Mouse (Mus musculus): ENCODE measurements around the gene Tnfrsf21. TPM values are rescaled to one million over a fixed set of nuclear protein-coding genes. Genes with fewer than 3 reads are reported as not detected.

Gene Tnfrsf21
- polyA plus RNA-seq, 2 experiments: 17.0 to 21.2 TPM

DNA sequence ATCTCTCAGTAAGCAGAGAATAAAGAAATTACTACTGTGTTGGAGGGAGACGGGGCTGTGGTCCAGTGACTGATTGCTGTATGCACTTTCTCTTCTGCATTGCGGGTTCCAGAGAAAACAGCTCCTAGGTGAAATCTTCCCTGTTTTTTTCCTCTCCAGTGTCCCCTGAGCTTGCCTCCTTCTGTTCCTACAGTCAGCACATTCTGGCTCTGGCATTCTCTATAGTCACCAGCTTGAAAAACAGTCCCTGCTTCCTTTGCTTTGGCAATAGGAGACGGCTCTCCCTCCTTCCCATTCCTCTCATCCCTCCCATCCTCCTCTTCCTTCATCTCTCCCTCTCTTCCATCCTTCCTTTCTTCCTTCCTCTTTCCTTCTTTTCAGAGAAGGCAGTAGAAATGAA, 13.9 kb downstream of the Tnfrsf21 start:
- WGBS (ENCODE audit: insufficient replicate concordance): 82% methylated on average over 3 of the region's 3 CpGs
- no peak overlapping the region for H3K4me2 ChIP-seq (ENCODE audit: low read depth)
- peaks cover 47 to 52% of the 10 kb centered on the region in 2 experiments for H3K4me1 ChIP-seq (replicated peaks; ENCODE audit: control insufficient read depth in 2 of 2, insufficient read depth in 2 of 2, low read length in 1 of 2)
- no peak for TF ChIP-seq EP300 (IDR thresholded peaks at IDR 0.05; ENCODE audit: low read depth)
- TF ChIP-seq CTCF (IDR thresholded peaks at IDR 0.05; ENCODE audit: low read depth): no peak
- H3K36me3 ChIP-seq (replicated peaks; ENCODE audit: control insufficient read depth, insufficient read depth, low read depth): peaks cover 2% of the 10 kb centered on the region
- H3K27ac ChIP-seq: peak overlapping the region; percentile 48
- H3K4me3 ChIP-seq (ENCODE audit: insufficient read depth in 1 of 2, low read depth in 2 of 2, low read length in 2 of 2): no peak overlapping the region
- ATAC-seq (ENCODE audit: insufficient read depth) (no peak), DNase-seq (ENCODE audit: low read depth in 3 of 3, low spot score in 3 of 3) (no peak)
- no peak overlapping the region; the same call in 1 of the 2 replicates for H3K9ac ChIP-seq (replicated peaks)
- no peaks in the 10 kb centered on the region for H3K27me3 ChIP-seq (ENCODE audit: control insufficient read depth, insufficient read depth, low read length)
- H3K9me3 ChIP-seq (ENCODE audit: control insufficient read depth, low read length): no peaks in the 10 kb centered on the region

DNA sequence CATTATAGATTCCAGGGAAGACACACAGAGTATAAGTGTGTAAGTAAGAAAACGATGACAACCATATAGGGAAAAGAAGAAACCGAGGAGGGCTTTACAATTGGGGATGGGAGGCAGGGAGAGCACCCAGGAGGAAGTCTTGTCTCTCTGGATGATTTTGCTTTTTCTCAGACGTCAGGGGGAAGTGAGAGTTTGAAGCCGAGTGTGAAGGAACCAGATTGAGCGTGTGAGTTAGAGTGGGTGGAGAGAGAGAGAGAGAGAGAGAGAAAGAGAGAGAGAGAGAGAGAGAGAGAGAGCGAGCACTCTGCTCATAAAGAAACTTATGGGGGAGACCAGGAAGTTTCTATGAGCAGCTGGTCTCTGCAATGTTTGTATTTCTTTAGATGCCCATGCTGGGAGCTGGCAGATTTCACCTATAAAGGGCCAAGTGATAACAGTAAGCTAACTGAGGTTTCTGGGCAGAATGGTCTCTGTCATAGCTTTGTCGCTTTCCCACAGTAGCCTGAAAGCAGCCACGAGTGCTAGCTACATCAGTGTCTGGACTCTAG, 16.2 kb downstream of the Tnfrsf21 start:
- Histone ChIP-seq H3K9me3 (ENCODE audit: control insufficient read depth, low read length) (no peaks in the 10 kb centered on the region), H3K27me3 (ENCODE audit: control insufficient read depth, insufficient read depth, low read length) (no peaks in the 10 kb centered on the region), H3K9ac (replicated peaks) (no peak overlapping the region), H3K4me3 (ENCODE audit: insufficient read depth in 1 of 2, low read depth in 2 of 2, low read length in 2 of 2) (no peak overlapping the region), H3K27ac (peak overlapping the region; percentile 19), H3K36me3 (replicated peaks; ENCODE audit: control insufficient read depth, insufficient read depth, low read depth) (peaks cover 3% of the 10 kb centered on the region), H3K4me1 (replicated peaks; ENCODE audit: control insufficient read depth in 2 of 2, insufficient read depth in 2 of 2, low read length in 1 of 2) (peaks cover 43 to 51% of the 10 kb centered on the region in 2 experiments), H3K4me2 (ENCODE audit: low read depth) (no peak overlapping the region)
- DNase-seq (ENCODE audit: low read depth in 3 of 3, low spot score in 3 of 3) (no peak), ATAC-seq (ENCODE audit: insufficient read depth) (no peak)
- 57% methylated on average over 8 of the region's 8 CpGs for WGBS (ENCODE audit: insufficient replicate concordance)
- TF ChIP-seq CTCF (IDR thresholded peaks at IDR 0.05; ENCODE audit: low read depth) (no peak), EP300 (IDR thresholded peaks at IDR 0.05; ENCODE audit: low read depth) (no peak)

DNA sequence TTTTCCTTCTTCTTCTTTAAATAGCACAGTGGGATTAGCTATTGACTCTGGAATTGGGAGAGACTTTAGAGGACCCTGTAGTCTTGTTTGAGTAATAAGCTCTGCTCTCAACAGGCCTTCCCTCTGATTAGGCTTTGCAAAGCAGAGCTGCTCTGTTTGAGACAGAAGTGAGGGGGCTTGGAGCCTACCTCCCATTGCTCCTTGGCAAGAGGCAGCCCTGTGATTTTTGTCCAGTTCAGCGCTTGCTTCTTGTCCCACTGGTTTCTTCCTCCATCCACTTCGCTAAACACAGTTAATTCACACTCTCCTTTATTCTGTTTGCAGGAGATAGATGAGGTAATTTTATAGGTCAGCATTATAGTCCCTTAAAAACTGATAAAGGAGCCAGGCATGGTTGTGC, 19.0 kb downstream of the Tnfrsf21 start:
- Histone ChIP-seq H3K4me3 (ENCODE audit: insufficient read depth in 1 of 2, low read depth in 2 of 2, low read length in 2 of 2) (no peak overlapping the region), H3K27ac (peak overlapping the region; percentile 76), H3K4me1 (replicated peaks; ENCODE audit: control insufficient read depth in 2 of 2, insufficient read depth in 2 of 2, low read length in 1 of 2) (peaks cover 22 to 37% of the 10 kb centered on the region in 2 experiments), H3K9me3 (ENCODE audit: control insufficient read depth, low read length) (no peaks in the 10 kb centered on the region), H3K9ac (replicated peaks) (peak overlapping the region; percentile 18; the same call in 1 of the 2 replicates), H3K36me3 (replicated peaks; ENCODE audit: control insufficient read depth, insufficient read depth, low read depth) (peaks cover 30% of the 10 kb centered on the region), H3K27me3 (ENCODE audit: control insufficient read depth, insufficient read depth, low read length) (no peaks in the 10 kb centered on the region), H3K4me2 (ENCODE audit: low read depth) (no peak overlapping the region; the same call in 1 of the 2 replicates)
- DNase-seq (ENCODE audit: low read depth in 3 of 3, low spot score in 3 of 3): no peak
- TF ChIP-seq CTCF (IDR thresholded peaks at IDR 0.05; ENCODE audit: low read depth): no peak
- no peak for TF ChIP-seq EP300 (IDR thresholded peaks at IDR 0.05; ENCODE audit: low read depth)
- ATAC-seq (ENCODE audit: insufficient read depth): no peak
- WGBS (ENCODE audit: insufficient replicate concordance): 72% methylated on average over 2 of the region's 2 CpGs

DNA sequence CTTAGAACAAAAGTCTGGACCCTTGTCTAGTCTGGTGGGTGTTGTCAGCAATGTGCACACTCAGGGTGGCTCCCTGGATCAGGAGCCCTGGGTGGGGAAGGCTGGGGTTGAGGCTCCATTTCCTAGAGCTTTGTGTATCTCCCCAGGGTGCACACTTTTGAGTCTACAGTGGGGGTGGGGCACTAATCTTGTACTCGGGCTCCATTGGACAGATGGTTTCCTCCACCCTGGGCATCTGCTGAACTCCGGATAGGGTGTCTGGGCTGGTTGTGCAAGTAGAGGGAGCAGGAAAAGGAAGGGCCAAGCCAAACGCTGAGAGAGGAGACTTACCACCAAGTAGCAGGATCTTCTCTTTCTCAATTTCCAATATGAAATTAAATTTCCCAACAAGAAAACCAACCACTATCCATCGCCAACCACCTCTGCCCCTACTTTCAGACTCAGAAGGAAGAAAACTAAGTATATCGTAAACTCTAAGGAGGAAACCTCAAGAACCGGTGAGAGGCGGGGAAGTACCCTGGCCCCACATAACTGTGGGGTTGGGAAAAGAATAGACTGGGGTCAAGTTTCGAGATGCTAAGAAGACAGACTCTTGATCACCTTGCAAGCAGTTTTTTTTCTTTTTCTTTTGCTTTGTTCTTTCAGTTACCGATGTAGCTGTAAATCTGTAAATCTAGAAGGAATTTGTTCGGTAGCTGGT, 19.9 kb downstream of the Tnfrsf21 start:
- Histone ChIP-seq H3K27ac (peak overlapping the region; percentile 76), H3K9me3 (ENCODE audit: control insufficient read depth, low read length) (no peaks in the 10 kb centered on the region), H3K4me3 (ENCODE audit: insufficient read depth in 1 of 2, low read depth in 2 of 2, low read length in 2 of 2) (peak overlapping the region in 1 of 2 experiments; percentile 15; a peak in 1 of 4 replicates), H3K9ac (replicated peaks) (peak overlapping the region; percentile 54), H3K36me3 (replicated peaks; ENCODE audit: control insufficient read depth, insufficient read depth, low read depth) (peaks cover 34% of the 10 kb centered on the region), H3K27me3 (ENCODE audit: control insufficient read depth, insufficient read depth, low read length) (no peaks in the 10 kb centered on the region), H3K4me1 (replicated peaks; ENCODE audit: control insufficient read depth in 2 of 2, insufficient read depth in 2 of 2, low read length in 1 of 2) (peaks cover 22 to 37% of the 10 kb centered on the region in 2 experiments), H3K4me2 (ENCODE audit: low read depth) (peak overlapping the region; percentile 61)
- ATAC-seq (ENCODE audit: insufficient read depth) (peak; percentile 95), DNase-seq (ENCODE audit: low read depth in 3 of 3, low spot score in 3 of 3) (peak; percentile 65 to 77 (median 67))
- TF ChIP-seq CTCF (IDR thresholded peaks at IDR 0.05; ENCODE audit: low read depth): no peak
- peak; percentile 30; the same call in 1 of the 2 replicates for TF ChIP-seq EP300 (IDR thresholded peaks at IDR 0.05; ENCODE audit: low read depth)
- WGBS (ENCODE audit: insufficient replicate concordance): 43% methylated on average over 10 of the region's 10 CpGs

DNA sequence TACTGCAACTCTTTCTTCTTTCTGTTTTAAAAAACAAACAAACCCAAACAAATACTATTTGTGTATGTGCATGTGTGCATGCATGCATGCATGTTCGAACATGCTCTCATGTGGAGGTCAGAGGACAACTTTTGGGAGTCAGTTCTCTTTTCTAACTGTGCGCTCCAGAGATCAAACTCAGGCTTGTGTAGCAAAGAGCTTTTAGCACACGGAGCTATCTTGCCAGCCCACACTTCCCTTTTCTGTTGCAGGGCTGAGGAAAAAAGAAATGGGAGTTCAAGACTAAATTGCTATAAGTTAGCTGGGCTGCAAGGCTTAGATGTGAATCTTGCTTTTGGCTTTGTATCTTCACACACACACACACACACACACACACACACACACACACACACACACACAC, 24.2 kb downstream of the Tnfrsf21 start:
- H3K27me3 ChIP-seq (ENCODE audit: control insufficient read depth, insufficient read depth, low read length): no peaks in the 10 kb centered on the region
- no peak overlapping the region for H3K9ac ChIP-seq (replicated peaks)
- no peaks in the 10 kb centered on the region for H3K9me3 ChIP-seq (ENCODE audit: control insufficient read depth, low read length)
- DNase-seq (ENCODE audit: low read depth in 3 of 3, low spot score in 3 of 3): no peak
- H3K4me2 ChIP-seq (ENCODE audit: low read depth): no peak overlapping the region
- TF ChIP-seq CTCF (IDR thresholded peaks at IDR 0.05; ENCODE audit: low read depth) (no peak), EP300 (IDR thresholded peaks at IDR 0.05; ENCODE audit: low read depth) (no peak)
- no peak overlapping the region for H3K27ac ChIP-seq
- ATAC-seq (ENCODE audit: insufficient read depth): no peak
- H3K4me3 ChIP-seq (ENCODE audit: insufficient read depth in 1 of 2, low read depth in 2 of 2, low read length in 2 of 2): no peak overlapping the region
- WGBS (ENCODE audit: insufficient replicate concordance): 16% methylated on average over 3 of the region's 3 CpGs
- peaks cover 19 to 37% of the 10 kb centered on the region in 2 experiments for H3K4me1 ChIP-seq (replicated peaks; ENCODE audit: control insufficient read depth in 2 of 2, insufficient read depth in 2 of 2, low read length in 1 of 2)
- peaks cover 63% of the 10 kb centered on the region for H3K36me3 ChIP-seq (replicated peaks; ENCODE audit: control insufficient read depth, insufficient read depth, low read depth)
